Mouse (Mus musculus) embryonic fibroblast, embryonic 13.5 days (primary cell): ENCODE data around the gene Amd1.

Experiments used
- CTCF ChIP-seq: IDR thresholded peaks from 2 replicates; pipeline ENCODE4 v1.5.1; 2011; ENCODE audit warnings: mild to moderate bottlenecking, control low read depth, low read length, moderate library complexity, borderline replicate concordance; ENCODE audit not compliant: insufficient read depth
- POLR2A ChIP-seq: IDR thresholded peaks from 2 replicates; pipeline ENCODE4 v1.6.1; 2011; ENCODE audit warnings: low read depth, mild to moderate bottlenecking, control low read depth, low read length, moderate library complexity

GRCm38 (mm10) chr10:40350245-40350932, 48.4 kb upstream of the Amd1 start:
- TF ChIP-seq POLR2A (no peak), CTCF (no peak)
